Mouse (Mus musculus) kidney, postnatal 0 days (tissue): ENCODE measurements around the gene Gpr84. TPM values are rescaled to one million over a fixed set of nuclear protein-coding genes. Genes with fewer than 3 reads are reported as not detected.

Source experiments
- ATAC-seq: fragments of 200-750 bp; cut with Nextera tagmentation; replicated peaks from 2 replicates; pipeline ENCODE4 v1.8.0; 2017; ENCODE audit warnings: low read depth, moderate number of reproducible peaks, moderate TSS enrichment, moderate library complexity; ENCODE audit not compliant: low FRiP score
- DNase-seq: peaks from one replicate; pipeline ENCODE4 v3.0.0-alpha.2; 2016; ENCODE audit warnings: low spot score
- H3K27ac ChIP-seq: fragments of 300-500 bp; sonication (generic); 2 replicates; pipeline ENCODE4 v1.5.1; 2014; ENCODE audit warnings: mild to moderate bottlenecking
- H3K27me3 ChIP-seq: fragments of 300-500 bp; sonication (generic); 2 replicates; pipeline ENCODE4 v1.6.1; 2014; ENCODE audit warnings: low read length, mixed read lengths; ENCODE audit not compliant: insufficient read depth
- H3K36me3 ChIP-seq: fragments of 300-500 bp; sonication (generic); 2 replicates; pipeline ENCODE4 v1.6.1; 2014; ENCODE audit warnings: low read length, mixed read lengths; ENCODE audit not compliant: insufficient read depth
- H3K4me1 ChIP-seq: fragments of 300-500 bp; sonication (generic); replicated peaks from 2 replicates; pipeline ENCODE4 v1.6.1; 2014; ENCODE audit warnings: antibody characterized with exemption, low read length, mixed read lengths; ENCODE audit not compliant: insufficient read depth
- H3K4me2 ChIP-seq: fragments of 300-500 bp; sonication (generic); 2 replicates; pipeline ENCODE4 v1.6.1; 2014; ENCODE audit warnings: mild to moderate bottlenecking, low read length, moderate library complexity, mixed read lengths
- H3K4me3 ChIP-seq: fragments of 300-500 bp; sonication (generic); replicated peaks from 2 replicates; pipeline ENCODE4 v1.5.1; 2014; ENCODE audit warnings: low read depth, low read length
- H3K9ac ChIP-seq: fragments of 300-500 bp; sonication (generic); 2 replicates; pipeline ENCODE4 v1.6.1; 2014; ENCODE audit warnings: low read depth, low read length
- H3K9me3 ChIP-seq: fragments of 300-500 bp; sonication (generic); replicated peaks from 2 replicates; pipeline ENCODE4 v1.6.1; 2016; ENCODE audit warnings: low read length, inconsistent platforms, mixed read lengths
- CTCF ChIP-seq: IDR thresholded peaks from 2 replicates; pipeline ENCODE4 v1.5.1; 2016; ENCODE audit warnings: antibody characterized with exemption, low read depth, mild to moderate bottlenecking, moderate library complexity
- WGBS: fragments of 180-500 bp; shearing (Covaris S2); extraction: QIAGEN DNeasy Blood & Tissue Kit; methylation state at CpG from one replicate; pipeline ENCODE4 v1.1.7; 2014; 5-methylcytosine and 5-hydroxymethylcytosine counted together
- polyA plus RNA-seq: library from polyadenylated mRNA; unstranded; fragments of >200 nt; fragmentation: Nextera tagmentation; extraction: Ambion mirVana; gene quantifications from 2 replicates; pipeline ENCODE4 v1.2.1, GENCODE M21; 2015

Gene Gpr84
- polyA plus RNA-seq, 1 experiment from 2014 or later: 0.47 TPM

GRCm38 (mm10) chr15:103333738-103334137, 23.3 kb upstream of the Gpr84 start:
- H3K9me3 ChIP-seq: no peaks in the 10 kb centered on the region
- H3K4me1 ChIP-seq: peaks cover 8% of the 10 kb centered on the region; the same call in 1 of the 2 replicates
- H3K9ac ChIP-seq: no peak overlapping the region
- no peak for TF ChIP-seq CTCF
- H3K27me3 ChIP-seq: peaks cover 1% of the 10 kb centered on the region
- no peak overlapping the region for H3K27ac ChIP-seq
- H3K36me3 ChIP-seq: no peaks in the 10 kb centered on the region
- ATAC-seq (0 out of 2 replicates have a peak, but pooled peaks have one; percentile 17), DNase-seq (no peak)
- H3K4me3 ChIP-seq: no peak overlapping the region
- 38% methylated on average over 5 of the region's 5 CpGs for WGBS
- no peak overlapping the region for H3K4me2 ChIP-seq

GRCm38 (mm10) chr15:103333081-103333615, 22.7 kb upstream of the Gpr84 start:
- no peak for TF ChIP-seq CTCF
- no peak overlapping the region for H3K9ac ChIP-seq
- H3K4me3 ChIP-seq: no peak overlapping the region
- DNase-seq: no peak
- no peaks in the 10 kb centered on the region; the same call in 1 of the 2 replicates for H3K27me3 ChIP-seq
- 72% methylated on average over 5 of the region's 5 CpGs for WGBS
- H3K36me3 ChIP-seq: no peaks in the 10 kb centered on the region
- no peaks in the 10 kb centered on the region for H3K9me3 ChIP-seq
- no peak overlapping the region for H3K4me2 ChIP-seq
- H3K4me1 ChIP-seq: peaks cover 8% of the 10 kb centered on the region; the same call in 1 of the 2 replicates
- H3K27ac ChIP-seq: no peak overlapping the region
- ATAC-seq: no peak

GRCm38 (mm10) chr15:103323455-103324247, 13.2 kb upstream of the Gpr84 start:
- peak; percentile 92 for DNase-seq
- Histone ChIP-seq H3K4me2 (peak overlapping the region; percentile 69), H3K27me3 (no peaks in the 10 kb centered on the region), H3K9ac (peak overlapping the region; percentile 86), H3K4me1 (peaks cover 8% of the 10 kb centered on the region; the same call in 1 of the 2 replicates), H3K4me3 (peak overlapping the region; percentile 75), H3K9me3 (no peaks in the 10 kb centered on the region), H3K36me3 (no peaks in the 10 kb centered on the region), H3K27ac (peak overlapping the region; percentile 69)
- under 1% methylated on average over 39 of the region's 40 CpGs for WGBS
- peak; percentile 94 for ATAC-seq
- TF ChIP-seq CTCF: peak; percentile 98

GRCm38 (mm10) chr15:103323070-103323454, 12.7 kb upstream of the Gpr84 start:
- Histone ChIP-seq H3K4me1 (peaks cover 8% of the 10 kb centered on the region; the same call in 1 of the 2 replicates), H3K27me3 (no peaks in the 10 kb centered on the region), H3K36me3 (no peaks in the 10 kb centered on the region), H3K27ac (peak overlapping the region; percentile 69), H3K4me3 (peak overlapping the region; percentile 75), H3K4me2 (peak overlapping the region; percentile 69), H3K9ac (peak overlapping the region; percentile 86), H3K9me3 (no peaks in the 10 kb centered on the region)
- ATAC-seq: peak; percentile 45
- TF ChIP-seq CTCF: no peak; the same call in 1 of the 2 replicates
- no peak for DNase-seq
- under 1% methylated on average over 24 of the region's 26 CpGs for WGBS

- no peaks in the 10 kb centered on the region for H3K9me3 ChIP-seq
- peak overlapping the region; percentile 86 for H3K9ac ChIP-seq
- H3K4me3 ChIP-seq: peak overlapping the region; percentile 75
- H3K27me3 ChIP-seq: no peaks in the 10 kb centered on the region
- no peak for DNase-seq
- 52% methylated on average over 4 of the region's 4 CpGs for WGBS
- peaks cover 8% of the 10 kb centered on the region; the same call in 1 of the 2 replicates for H3K4me1 ChIP-seq
- peaks cover 6% of the 10 kb centered on the region; the same call in 1 of the 2 replicates for H3K36me3 ChIP-seq
- no peak for ATAC-seq
- TF ChIP-seq CTCF: no peak
- H3K27ac ChIP-seq: no peak overlapping the region
- peak overlapping the region; percentile 69 for H3K4me2 ChIP-seq
These were observed 12.0 kb upstream of the Gpr84 start for GRCm38 (mm10) chr15:103322396-103322795.

- no peak overlapping the region for H3K4me3 ChIP-seq
- ATAC-seq (no peak), DNase-seq (peak; percentile 61)
- no peak overlapping the region for H3K9ac ChIP-seq
- no peaks in the 10 kb centered on the region for H3K9me3 ChIP-seq
- H3K4me1 ChIP-seq: peaks cover 8% of the 10 kb centered on the region; the same call in 1 of the 2 replicates
- no peaks in the 10 kb centered on the region for H3K27me3 ChIP-seq
- no peak overlapping the region for H3K27ac ChIP-seq
- peak; percentile 70 for TF ChIP-seq CTCF
- H3K36me3 ChIP-seq: peaks cover 12% of the 10 kb centered on the region; the same call in 1 of the 2 replicates
- 57% methylated on average over 1 of the region's 1 CpGs for WGBS
- H3K4me2 ChIP-seq: no peak overlapping the region
These were observed 10.7 kb upstream of the Gpr84 start for GRCm38 (mm10) chr15:103321076-103321475.
